Mouse (Mus musculus) layer of hippocampus, adult 9-10 months (tissue): ENCODE measurements around the gene Sost.

Experiments
- DNase-seq: peaks from one replicate; pipeline ENCODE4 v3.0.0; 2022; ENCODE audit warnings: low spot score

Sost gene

DNA sequence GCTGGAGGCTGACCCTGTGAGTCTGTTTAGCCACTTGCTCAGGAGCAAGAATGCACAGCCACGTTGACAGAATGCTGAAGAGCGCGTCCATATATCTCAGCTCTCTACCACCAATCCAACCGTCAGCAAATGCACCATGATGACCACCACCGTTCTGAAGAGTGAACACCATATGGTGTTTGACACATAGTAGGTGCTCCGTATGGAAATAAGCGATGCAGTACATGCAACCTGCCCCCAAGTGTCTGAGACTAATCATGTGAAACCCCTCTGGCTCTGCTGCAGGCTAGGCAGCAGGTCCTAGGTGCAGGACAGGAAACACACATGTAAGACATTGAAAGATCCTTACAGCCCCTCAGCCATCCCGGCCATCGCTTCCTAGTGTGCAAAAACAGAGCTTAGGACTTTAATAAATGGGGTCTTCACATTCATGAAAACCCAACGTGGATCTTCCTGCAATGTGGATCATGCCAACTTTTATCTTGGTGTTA lies 16.7 kb upstream of the Sost start:
- no peak for DNase-seq

DNA sequence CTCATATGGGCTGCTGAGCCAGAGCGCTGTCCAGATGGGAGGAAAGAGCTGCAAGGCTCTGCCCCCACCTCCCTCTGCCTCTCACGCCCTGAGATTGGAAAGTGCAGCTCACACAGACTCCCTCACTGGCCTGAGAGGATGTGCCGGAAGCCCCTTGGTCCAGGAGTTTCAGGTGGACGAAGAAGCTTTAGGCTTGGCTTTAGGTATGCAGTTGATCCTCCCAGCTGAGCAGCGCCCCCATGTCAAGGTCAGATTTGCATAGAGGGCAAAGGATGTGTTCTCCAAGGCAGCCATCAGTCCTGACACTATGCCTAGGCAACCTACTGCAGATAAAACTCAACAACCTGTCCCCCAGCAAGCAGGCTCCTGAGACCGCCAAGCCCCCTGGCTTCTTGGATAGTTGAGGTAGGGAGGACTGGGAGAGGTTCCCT lies 16.2 kb upstream of the Sost start:
- DNase-seq = no peak

DNA sequence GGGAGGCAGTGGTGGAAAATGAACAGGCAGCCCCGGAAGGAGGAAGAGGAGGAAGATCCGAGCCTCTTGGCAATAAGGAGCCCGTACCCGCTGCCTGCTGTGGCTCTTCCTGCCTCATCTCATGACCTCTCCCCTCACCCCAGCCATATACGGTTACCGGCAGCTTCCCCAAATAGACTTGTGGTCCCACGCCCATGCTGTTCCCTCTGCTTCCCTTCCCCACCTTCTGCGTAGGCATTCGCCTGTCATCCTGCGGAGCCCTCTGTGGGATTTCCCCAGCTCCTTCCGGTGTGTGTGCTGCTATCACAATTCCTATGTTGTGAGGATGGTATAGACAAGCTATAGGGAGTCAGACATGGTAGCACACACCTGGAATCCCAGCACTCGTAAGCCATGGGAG lies 15.0 kb upstream of the Sost start:
- no peak for DNase-seq

DNA sequence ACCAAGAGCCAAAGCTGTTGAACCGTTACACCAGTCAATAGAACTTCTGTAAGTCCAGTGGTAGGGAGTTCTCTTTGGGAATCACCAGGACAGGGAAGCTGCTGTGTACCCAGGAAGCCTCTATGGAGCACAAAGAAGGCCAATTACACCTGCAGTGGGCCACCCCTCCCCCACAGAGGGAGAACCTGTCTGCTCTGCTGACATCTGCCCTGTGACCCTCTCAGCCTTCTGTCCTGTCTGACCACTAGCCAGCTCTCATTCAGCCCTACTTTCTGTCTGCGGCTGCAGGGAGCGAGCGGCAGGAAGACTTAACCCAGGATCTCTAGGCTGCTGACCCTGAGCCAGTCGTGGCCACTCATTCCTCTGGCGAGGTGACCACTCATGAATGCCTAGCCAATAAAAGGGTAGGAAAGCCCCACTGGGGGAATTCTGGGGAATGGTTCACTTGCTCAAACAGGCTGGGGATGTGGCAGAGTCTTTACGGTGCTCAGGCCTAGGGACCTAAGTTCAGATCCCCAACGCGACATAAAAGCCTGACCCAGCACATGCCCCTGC lies 13.9 kb upstream of the Sost start:
- DNase-seq = no peak

DNA sequence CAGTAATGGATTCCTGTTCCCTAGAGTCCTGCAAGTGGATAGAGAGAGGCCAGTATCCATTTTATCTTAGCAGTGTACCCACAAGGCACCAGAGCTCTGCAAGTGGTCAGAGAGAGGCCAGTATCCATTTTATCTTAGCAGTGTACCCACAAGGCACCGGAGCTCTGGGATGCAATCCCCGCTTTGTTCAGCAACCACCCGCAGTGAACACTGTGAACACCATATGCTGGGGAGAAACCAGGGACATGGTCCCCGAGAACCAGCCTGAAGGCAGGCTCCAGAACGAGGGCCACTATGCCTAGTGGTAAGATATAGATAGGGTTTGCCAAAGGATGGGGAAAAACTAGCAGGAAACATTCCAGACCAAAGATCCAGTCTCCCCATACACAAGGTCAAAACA lies 12.3 kb upstream of the Sost start:
- DNase-seq = no peak

DNA sequence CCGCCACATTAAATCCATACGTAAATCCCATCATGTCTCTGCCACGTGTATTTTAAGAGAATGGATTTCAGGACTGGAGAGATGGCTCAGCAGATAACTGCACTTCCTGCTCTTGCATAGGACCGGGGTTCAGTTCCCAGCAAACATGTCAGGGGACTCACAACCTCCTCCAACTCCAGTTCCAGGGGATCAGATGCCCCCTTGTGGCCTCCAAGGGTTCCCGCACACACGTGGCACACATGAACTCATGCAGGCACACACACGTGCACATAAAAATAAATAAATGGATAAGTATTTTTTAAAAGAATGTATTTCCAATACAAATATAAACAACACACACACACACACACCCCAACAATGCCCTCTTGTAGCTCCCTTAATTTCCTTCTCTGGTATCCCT lies 10.1 kb upstream of the Sost start:
- DNase-seq = no peak

DNA sequence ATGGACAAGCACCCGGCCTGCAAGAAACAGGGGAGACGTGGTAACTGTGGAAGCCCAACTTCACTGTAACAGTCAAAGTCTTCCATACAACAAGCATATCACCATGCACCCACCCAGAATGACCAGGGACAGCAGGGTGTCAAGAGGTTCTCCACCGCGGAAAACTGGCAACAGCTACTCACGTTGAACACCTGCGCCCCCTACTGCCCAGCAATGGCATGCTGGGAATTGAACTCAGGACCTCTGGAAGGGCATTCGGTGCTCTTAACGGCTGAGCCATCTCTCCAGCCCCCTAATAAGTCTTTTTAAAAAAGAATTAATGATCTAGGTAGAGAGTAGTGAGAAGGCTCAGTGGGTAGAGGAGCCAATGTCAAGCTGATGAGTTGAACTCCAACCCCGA lies 8.1 kb upstream of the Sost start:
- DNase-seq = no peak

DNA sequence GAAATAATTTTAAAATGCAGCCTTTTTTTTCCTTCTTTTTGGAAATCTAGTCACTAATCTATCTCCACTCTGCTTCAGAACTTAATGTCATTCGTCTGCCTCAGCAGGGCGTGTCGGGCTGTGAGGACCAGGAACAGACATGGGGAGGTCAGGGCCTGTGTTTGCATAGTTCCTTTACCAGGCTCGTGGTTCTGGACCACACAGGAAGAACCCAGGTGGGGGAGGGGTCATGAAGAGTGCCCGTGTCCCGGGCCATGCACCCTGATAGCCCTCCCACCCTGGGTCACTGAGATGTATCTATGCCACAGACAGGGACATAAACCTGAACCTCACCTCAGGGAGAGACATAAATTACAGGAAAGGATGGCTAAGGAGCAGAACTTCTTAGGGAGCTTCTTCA lies 7.4 kb upstream of the Sost start:
- no peak for DNase-seq

DNA sequence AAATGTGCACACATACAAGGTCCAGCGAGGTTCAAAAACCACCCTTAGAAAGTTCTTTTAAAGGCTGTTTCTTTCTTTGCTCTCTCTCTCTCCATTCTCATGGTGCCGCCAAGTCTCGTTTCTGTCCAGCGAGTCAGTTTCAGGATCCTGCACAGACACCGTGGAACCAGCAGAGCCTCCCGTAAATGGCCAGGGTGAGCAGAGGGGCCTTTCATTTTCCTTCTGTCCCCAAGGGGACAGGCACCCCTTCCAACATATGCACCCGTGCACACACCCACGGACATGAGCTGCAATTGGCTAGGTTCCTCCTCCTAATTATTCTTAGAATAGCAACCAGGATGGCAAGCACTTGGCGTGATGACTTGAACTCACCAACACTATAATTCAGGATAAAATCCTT lies 6.7 kb upstream of the Sost start:
- DNase-seq = no peak

DNA sequence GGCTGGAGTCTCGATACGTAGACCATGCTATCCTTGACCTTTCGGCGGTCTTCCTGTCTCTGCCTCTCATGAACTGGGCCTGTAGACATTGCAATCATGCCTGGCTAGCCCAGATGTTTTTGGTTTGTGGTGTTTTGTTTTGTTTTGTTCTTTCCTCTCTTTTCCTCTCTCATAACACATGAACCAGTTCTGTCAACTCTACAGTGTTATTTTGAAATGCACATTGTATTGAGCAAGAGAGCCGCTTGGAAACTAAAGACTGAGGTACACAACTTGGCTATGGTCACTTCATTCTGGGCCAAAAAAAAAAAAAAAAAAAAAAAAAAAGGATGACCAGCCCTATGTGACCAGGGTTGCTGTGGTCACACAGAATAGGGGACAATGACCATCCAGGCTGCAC lies 5.8 kb upstream of the Sost start:
- DNase-seq = no peak

DNA sequence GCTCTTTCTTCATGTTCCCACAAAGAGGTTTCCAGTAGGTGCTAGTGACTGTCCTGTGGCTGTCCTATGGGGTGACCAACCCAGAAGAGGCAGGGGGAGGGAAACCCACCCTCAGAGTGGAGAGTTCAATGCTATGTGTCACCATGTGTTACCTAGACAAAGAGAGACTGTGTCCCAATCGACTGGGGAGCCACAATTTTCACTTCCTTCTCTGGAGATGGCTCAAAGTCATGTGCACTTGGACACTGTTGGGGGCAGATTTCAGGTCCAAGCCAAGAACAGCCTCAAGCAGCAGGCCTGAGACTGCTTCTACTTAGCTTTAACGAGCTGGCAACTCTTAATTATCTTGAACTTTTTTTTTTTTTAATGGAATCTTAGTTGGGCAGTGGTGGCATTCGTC lies 5.3 kb upstream of the Sost start:
- no peak for DNase-seq

DNA sequence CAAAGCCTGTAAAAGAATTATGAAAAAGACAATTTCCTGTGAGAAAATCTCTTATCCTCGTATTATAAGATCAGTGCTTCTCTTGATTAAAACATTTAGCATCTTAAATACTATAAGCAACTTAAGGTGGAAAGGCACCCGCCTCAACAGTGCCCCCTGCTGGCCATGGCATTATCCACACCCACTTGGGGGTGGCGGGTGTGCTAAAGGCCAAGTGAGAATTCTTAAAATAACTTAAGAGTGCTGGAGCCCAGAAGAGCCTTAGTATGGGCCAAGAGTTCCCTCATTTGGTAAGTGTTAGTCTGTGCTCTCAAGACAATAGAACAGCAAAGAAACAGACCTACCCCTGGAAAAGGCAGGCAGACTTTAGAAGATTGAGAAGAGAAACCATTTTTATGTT lies 4.6 kb upstream of the Sost start:
- DNase-seq = no peak

DNA sequence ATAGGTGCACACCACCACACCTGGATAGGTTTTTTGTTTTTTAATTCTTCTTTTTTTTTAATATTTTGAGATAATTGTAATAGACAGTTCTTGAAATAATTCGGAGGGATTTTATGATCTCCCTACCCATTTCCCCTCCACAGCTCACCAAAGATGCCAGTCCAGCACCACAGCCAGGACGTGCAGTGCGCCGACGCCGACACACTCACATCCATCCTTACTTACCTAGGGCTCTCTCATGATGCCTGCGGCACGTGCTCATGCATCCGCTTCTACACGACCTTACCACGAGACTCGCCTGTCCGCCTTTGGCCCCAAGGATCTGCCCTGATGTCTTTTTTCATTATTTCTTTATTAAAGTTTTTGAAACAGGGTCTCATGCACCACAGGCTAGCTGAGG lies 3.0 kb upstream of the Sost start:
- no peak for DNase-seq

DNA sequence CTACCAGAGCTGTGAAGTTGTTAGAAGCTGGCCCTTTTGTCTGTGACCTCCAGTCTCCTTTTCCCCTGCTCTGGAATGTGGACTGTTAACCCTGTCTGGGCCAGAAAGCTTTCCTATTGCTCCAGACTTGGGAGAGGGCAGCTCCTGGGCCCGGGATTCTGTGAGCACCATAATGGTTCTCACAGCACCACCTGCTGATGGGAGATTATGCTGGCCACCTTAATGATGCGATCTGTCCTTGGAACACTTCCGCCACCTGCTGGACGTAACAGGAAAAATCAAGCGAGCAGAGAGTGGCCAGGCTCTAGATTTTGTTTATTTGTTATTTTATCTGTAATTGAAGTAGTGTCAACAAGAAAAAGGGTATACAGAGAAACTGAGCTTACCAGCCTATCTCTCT lies 2.0 kb upstream of the Sost start:
- peak; percentile 84 for DNase-seq

DNA sequence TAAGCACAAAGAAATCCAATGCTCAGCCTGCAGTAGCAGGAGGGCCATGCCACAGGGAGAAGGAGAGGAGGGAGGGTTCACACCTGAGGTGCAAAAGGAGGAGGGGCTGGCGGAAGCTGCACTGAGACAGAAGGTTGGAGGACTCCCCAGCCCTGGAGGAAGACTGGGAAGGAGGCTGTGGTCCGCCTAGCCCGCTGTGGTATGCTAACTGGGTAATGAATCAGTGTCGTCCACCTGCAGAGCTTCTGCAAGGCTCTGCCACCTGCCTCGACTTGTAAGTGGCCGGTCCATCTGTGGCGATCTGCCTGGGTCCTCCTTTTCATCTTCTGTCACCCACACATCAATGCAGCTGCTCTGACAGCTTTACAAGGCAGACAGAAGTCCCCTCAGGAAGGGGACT lies 1.5 kb upstream of the Sost start:
- no peak for DNase-seq

DNA sequence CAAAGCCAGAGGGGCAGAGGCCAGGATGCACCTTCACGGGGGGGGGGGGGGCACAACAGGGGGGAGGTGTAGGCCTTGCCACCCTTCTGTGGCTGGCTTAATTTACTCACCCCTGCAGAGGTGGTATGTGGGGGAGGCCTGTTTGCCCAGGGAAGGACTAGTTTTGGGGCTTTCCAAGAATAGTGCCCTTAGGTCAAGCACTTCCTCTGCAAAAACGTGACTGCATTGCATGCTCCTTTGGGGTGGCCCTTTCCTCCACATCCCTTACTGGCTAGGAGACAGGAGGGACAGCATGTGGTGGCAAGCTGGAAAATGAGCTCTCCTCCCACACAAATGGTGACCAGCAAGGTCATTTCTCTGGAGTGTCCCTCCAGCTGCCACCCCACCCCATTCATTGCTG lies 1.3 kb downstream of the Sost start:
- DNase-seq = no peak

DNA sequence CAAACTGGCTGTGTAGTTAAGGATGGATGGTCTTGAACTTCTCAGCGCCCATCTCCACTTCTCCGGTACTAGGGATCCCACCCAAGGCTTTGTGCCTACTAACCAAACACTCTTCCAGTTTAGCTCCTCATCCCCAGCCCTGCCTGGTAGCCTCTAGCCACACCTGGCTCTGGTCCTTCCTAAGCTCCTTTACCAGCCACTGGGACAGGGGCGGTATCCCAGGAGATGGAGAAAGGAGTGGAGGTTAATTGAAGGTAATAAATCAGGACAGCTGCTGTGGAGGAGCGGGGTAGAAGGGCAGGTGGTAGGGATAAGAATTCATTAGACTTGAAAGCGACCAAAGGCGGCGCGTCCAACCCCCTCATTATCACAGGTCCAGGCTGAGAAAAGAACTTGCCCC lies 2.2 kb downstream of the Sost start:
- no peak for DNase-seq

DNA sequence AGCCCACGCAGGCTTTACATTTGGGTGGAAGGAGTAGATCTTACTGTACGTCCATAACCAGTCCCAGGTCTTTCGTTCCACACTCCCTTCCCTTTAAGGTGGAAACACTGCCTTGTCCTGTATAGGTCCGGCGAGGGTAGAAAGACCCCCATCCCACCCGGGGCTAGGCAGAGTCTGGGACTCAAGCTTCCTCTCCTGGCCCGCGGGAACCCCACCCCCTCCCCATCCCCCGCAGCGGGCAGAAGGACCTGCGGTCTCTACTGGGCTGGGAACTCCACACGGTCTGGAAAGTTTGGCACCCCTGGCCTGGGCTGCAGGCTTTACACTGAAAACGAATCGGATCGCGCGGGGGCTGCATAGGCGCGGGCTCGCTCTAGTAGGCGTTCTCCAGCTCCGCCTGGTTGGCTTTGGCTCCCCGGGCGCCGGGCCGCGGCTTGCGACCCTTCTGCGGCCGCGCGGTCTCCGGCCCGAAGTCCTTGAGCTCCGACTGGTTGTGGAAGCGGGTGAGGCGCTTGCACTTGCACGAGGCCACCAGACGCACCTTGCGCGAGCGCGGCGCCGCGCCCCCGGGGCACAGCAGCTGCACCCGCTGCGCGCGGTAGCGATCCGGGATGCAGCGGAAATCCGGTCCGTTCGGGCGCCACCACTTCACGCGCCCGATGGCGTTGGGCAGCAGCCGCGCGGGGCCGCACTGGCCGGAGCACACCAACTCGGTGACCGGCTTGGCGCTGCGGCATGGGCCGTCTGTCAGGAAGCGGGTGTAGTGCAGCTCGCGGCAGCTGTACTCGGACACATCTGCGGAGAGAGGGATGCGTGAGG lies 3.1 kb downstream of the Sost start:
- no peak for DNase-seq

DNA sequence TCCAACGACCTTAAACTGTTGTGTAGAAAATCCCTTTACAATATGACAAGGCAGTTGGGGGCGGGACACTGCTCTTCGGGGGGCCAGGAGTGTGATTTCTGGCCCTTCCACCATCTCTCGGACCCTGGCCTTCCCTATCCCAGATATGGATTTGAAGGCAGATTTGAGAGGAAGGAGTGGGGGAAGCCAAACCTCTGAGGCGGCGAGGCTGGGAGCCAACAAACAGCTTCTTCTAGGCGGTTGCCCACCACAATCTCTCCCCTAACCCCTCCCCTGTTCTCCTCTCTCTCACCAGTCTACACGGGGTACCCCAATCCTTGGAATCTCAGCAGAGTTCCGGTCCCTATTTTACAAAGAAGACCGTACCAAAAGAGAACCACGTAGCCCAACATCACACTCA lies 3.8 kb downstream of the Sost start:
- no peak for DNase-seq

DNA sequence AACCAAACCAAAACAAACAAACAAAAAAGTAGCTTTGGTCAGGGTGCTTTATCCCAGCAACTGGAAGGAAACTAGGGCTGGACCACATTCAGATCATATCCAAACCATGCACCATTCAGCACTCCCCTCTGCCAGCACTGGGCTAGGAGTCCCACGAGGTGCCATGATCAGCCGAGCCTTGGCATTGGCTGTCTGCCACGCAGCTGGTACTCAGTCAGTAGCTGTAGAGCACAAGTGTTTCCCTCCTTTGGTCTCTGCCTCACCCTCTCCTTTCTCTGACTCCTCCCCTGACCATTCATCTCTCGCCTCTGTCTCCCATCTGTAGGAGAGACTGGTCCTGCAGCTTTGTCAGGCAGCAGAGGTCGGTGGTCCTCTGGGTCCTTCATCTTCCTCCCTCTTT lies 9.3 kb downstream of the Sost start:
- DNase-seq = no peak

DNA sequence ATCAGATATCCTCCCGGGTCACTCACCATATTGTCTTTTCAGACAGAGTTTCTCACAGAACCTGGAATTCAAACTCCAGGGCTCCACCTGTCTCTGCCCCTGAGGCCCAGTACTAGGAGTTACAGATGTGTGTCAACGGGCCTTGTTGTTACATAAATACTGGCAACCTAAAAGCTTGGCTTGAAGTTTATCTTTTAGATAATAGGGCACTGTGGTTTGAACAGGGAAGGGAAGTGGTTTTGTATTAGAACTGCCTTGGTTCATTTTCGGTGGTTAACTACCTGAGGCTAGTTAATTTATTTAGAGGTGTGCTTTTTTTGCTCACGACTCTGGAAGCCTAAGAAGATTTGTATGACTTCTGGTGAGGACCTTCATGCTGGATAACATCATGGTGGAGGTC lies 13.4 kb downstream of the Sost start:
- no peak for DNase-seq

DNA sequence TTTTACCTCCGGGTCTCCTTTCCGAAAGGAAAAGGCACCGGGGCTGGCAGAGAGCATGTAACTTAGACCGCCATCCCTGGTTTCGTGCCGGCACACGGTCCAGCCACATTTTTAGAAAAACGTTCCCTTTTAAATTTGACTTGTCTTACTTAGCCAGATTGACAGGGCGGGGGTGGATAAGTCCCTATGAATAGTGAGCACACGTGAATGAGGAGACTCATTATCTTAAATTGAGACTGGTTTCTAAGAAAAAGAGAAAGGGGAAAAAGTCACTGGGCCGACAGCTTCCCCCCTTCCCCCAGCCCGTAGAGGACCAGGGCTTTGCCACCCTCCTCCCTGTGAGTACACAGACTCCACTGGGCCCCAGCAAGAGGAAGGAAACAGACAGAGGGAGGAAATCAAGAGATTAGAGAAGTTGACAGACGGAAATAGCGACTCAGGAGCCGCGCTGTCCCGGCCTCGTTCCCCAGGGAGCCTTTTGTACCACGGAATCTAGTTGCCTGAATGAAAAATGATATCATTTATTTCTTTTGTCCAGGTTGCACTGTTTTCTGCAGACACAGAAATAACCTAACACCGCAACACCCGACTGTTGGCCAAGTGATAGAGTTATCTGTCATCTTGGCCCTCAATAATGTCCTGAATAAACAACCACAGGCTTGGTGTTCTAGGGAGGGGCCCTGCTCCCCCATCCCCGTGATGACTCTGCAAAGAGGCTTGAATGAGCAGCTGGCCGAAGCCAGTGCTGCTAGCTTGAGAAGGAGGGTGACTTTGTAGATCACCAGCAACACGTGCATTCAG lies 14.1 kb downstream of the Sost start:
- DNase-seq = no peak

DNA sequence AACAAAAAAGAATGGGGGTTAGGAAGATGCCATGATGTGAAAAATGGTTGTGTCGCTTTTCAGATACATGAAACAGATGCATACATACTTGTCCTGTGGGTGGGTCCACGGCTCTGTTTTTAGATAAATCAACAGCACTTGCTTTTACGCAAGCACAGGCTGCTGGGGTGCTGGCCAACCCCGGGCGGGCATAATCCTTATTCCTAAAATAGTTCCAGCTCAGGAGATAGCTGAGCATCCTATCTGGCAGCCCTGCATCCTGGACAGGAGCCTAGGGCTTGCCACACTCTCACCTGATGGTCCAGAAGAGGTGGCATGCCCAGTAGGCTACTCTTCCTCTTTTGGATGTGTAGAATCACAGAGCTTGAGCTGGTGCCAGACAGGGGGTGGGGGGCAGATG lies 16.8 kb downstream of the Sost start:
- no peak for DNase-seq
